Mouse (Mus musculus) ES-E14 (cell line): ENCODE measurements at regions not wholly inside any gene's neighbourhood (a gene's known extent, or its start where the extent isn't known, plus 50 kb on each side); places are given as distances from the start of the nearest gene placed in this dataset.
A peak's percentile ranks its signal among the peaks of the same experiment; 100 is the strongest.
"Not testable (repeated sequence)": the region's sequence is repeated elsewhere in the genome, so short reads cannot be mapped to it uniquely, and the experiment has no call there.

Experiments
- DNase-seq: peaks from one replicate; pipeline ENCODE4 v3.0.0-alpha.2; 2013; ENCODE audit warnings: low read depth, low spot score
- H3K27ac ChIP-seq: 2 replicates; pipeline ENCODE4 v1.5.1; 2012; ENCODE audit warnings: low read depth, mild to moderate bottlenecking, low read length, moderate library complexity, mixed read lengths; ENCODE audit not compliant: poor library complexity, insufficient read depth, severe bottlenecking
- H3K36me3 ChIP-seq: 2 replicates; pipeline ENCODE4 v1.6.1; 2012; ENCODE audit warnings: mild to moderate bottlenecking, low read length, moderate library complexity, mixed read lengths; ENCODE audit not compliant: control insufficient read depth, poor library complexity, insufficient read depth, severe bottlenecking
- H3K4me1 ChIP-seq, 2 experiments: fragments of 150-350 bp in 1 of 2; sonication (generic) in 1 of 2; 2 replicates each; pipeline ENCODE4 v1.6.1; 2012; ENCODE audit warnings: low read length in 2 of 2, mild to moderate bottlenecking in 1 of 2, mixed read lengths in 1 of 2; ENCODE audit not compliant: control insufficient read depth in 2 of 2, insufficient read depth in 2 of 2, poor library complexity in 1 of 2
- H3K4me3 ChIP-seq, 2 experiments: fragments of 150-350 bp in 1 of 2; sonication (generic) in 1 of 2; 2 replicates each; pipeline ENCODE4 v1.5.1; 2012; ENCODE audit warnings: low read length in 2 of 2, low read depth in 1 of 2, mild to moderate bottlenecking in 1 of 2, mixed read lengths in 1 of 2; ENCODE audit not compliant: insufficient read depth in 1 of 2, poor library complexity in 1 of 2, severe bottlenecking in 1 of 2
- H3K9ac ChIP-seq: 2 replicates; pipeline ENCODE4 v1.6.1; 2012; ENCODE audit warnings: low read depth, mild to moderate bottlenecking, low read length, mixed read lengths; ENCODE audit not compliant: poor library complexity, insufficient read depth, severe bottlenecking
- H3K9me3 ChIP-seq: fragments of 150-350 bp; sonication (generic); 2 replicates; pipeline ENCODE4 v1.6.1; 2012; ENCODE audit warnings: low read depth, mild to moderate bottlenecking, low read length; ENCODE audit not compliant: control insufficient read depth, insufficient read depth
- CHD2 ChIP-seq: IDR thresholded peaks from 2 replicates; pipeline ENCODE4 v1.6.1; 2014; ENCODE audit warnings: mild to moderate bottlenecking, low read depth, low read length, inconsistent platforms
- HCFC1 ChIP-seq: IDR thresholded peaks from 2 replicates; pipeline ENCODE4 v1.6.1; 2012; ENCODE audit warnings: low read length, inconsistent platforms, borderline replicate concordance; ENCODE audit not compliant: insufficient read depth
- MAFK ChIP-seq: IDR thresholded peaks from 2 replicates; pipeline ENCODE4 v1.6.1; 2014; ENCODE audit warnings: mild to moderate bottlenecking, low read depth, low read length, inconsistent platforms; ENCODE audit not compliant: insufficient read depth
- ZC3H11A ChIP-seq: IDR thresholded peaks from 2 replicates; pipeline ENCODE4 v1.6.1; 2012; ENCODE audit warnings: low read depth, mild to moderate bottlenecking, inconsistent platforms, low read length, borderline replicate concordance
- ZNF384 ChIP-seq: IDR thresholded peaks from 2 replicates; pipeline ENCODE4 v1.6.1; 2012; ENCODE audit warnings: low read depth, low read length, inconsistent platforms
- in situ Hi-C, 2 experiments: fragments of 600-800 bp; cut with MboI; formaldehyde crosslinking; loops; one replicate each; pipeline ENCODE4 v1.15.1; 2025; ENCODE audit warnings: low sequenced_read_pairs in 2 of 2, inconsistent platforms in 1 of 2; ENCODE audit not compliant: unreplicated experiment in 2 of 2

DNA sequence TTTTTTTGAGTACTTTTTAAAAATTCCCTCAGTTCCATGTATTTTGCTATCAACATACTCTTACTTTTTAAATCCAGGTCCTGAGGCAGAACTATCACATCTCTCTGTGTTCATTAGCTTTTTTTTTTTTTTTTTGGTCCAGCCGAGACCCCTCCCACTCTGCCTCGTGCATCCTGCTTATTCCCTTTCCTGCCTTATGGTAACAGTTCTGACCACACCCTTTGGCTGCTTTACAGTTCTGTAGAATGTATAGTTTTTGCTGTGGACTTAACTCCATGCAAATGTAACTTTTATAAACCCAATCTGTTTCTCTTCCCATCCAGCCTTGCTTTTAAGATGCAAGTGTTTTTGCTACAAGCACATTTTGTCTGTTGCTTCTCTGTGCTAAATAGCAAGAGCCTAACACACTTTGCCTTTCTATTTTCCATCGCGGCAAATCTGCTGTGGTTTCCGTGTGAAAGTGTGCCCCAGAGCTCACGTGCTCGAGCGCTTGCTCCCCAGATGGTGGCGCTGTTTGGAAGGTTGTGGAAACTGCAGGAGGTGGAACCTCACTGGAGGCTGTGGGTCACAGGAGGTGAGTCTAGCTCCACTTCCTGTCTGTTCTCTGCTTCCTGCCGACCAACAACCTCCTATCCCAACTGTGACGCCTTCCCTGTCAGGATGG, 92.3 kb upstream of the Vldlr start:
- DNase-seq, result peak; percentile 35
- no peaks in the 10 kb centered on the region for H3K4me1 ChIP-seq
- no peak overlapping the region for H3K27ac ChIP-seq
- no peak overlapping the region for H3K4me3 ChIP-seq
- H3K9me3 ChIP-seq, result no peaks in the 10 kb centered on the region
- 0 out of 2 replicates have a peak, but pooled peaks have one; percentile 8 for TF ChIP-seq ZNF384
- TF ChIP-seq ZC3H11A, result 0 out of 2 replicates have a peak, but pooled peaks have one; percentile 11
- no peak for TF ChIP-seq HCFC1
- no peak for TF ChIP-seq CHD2
- H3K36me3 ChIP-seq, result no peaks in the 10 kb centered on the region
- H3K9ac ChIP-seq, result no peak overlapping the region
- in situ Hi-C loops, result no loop called here

DNA sequence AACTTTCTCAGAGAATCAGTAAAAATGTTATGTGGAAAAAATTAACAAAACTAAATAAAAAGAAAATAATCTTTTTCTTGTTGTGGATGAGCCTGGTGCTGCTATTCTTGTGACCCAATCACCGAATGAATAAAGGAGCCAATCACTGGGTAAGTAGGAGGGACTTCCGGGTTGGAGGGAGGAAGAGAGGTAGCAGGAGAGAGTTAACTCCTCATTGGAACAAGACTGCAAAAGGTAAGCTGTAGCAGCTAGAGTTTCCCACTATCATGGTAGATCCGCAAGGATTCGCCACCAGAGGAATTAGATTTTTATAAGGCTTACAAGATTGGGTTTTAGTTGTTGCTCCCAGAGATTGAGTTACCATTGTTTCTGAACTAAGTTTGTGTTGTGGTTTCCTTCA, 87.8 kb upstream of the Vldlr start:
- H3K4me1 ChIP-seq, H3K9me3 ChIP-seq, H3K27ac ChIP-seq, DNase-seq, H3K4me3 ChIP-seq, H3K36me3 ChIP-seq, H3K9ac ChIP-seq, in situ Hi-C loops: not testable (repeated sequence)

GRCm38 (mm10) chr19:27134360-27134759, 81.9 kb upstream of the Vldlr start:
- Histone ChIP-seq H3K9ac (no peak overlapping the region), H3K36me3 (no peaks in the 10 kb centered on the region), H3K4me3 (no peak overlapping the region), H3K4me1 (no peaks in the 10 kb centered on the region), H3K27ac (no peak overlapping the region), H3K9me3 (no peaks in the 10 kb centered on the region)
- in situ Hi-C loops, result no loop called here
- no peak for DNase-seq
- TF ChIP-seq MAFK (no peak), ZNF384 (no peak), CHD2 (no peak), ZC3H11A (no peak), HCFC1 (no peak)

DNA sequence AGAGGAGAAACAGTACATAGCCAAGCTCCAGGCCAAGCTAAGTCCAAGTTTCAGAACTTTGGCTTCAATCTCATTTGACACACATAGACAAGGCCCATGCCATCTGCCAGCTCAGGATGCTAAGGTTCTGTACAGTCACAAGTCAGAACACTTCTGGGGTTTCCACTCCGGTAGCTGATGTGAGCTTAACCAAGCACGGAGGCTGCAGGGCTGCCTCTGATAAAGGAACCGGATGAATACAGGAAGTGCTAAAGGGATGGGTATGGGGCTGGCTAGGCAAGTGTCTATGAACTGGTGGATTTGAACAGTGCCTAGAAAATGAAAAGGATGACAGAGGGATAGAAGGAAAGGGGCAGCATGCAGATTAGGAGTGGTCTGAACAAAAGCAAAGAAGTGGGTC, 75.4 kb upstream of the Vldlr start:
- no peak overlapping the region for H3K9ac ChIP-seq
- no peak overlapping the region for H3K27ac ChIP-seq
- no peaks in the 10 kb centered on the region for H3K36me3 ChIP-seq
- TF ChIP-seq HCFC1, result no peak
- TF ChIP-seq MAFK, result no peak
- no peak for TF ChIP-seq ZC3H11A
- no peak for TF ChIP-seq ZNF384
- TF ChIP-seq CHD2, result no peak
- in situ Hi-C loops, result no loop called here
- DNase-seq, result no peak
- no peak overlapping the region for H3K4me3 ChIP-seq
- H3K4me1 ChIP-seq, result no peaks in the 10 kb centered on the region
- H3K9me3 ChIP-seq, result no peaks in the 10 kb centered on the region

DNA sequence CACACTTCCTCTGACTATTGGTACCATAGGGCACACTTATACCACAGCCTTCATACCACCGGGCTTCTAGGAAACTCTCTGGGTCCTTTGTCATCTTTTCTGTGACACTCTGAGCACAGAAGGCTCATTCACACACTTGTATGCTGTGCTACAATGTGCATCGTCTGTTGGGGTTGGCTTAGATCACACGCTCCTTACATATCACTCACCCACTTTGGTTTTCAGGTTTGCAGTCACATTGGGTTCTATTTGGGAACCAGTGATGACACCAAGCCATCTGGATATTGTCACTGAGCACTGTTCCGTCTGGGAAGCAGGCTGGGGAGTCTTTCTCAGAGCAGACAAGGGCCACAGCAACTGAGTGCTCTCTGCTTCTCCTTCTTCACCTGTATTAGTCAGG, 74.1 kb upstream of the Vldlr start:
- Histone ChIP-seq H3K4me3 (no peak overlapping the region), H3K4me1 (no peaks in the 10 kb centered on the region), H3K36me3 (no peaks in the 10 kb centered on the region), H3K27ac (no peak overlapping the region), H3K9me3 (no peaks in the 10 kb centered on the region), H3K9ac (no peak overlapping the region)
- TF ChIP-seq MAFK (no peak), ZC3H11A (no peak), CHD2 (no peak), ZNF384 (no peak), HCFC1 (no peak)
- DNase-seq, result no peak
- in situ Hi-C loops, result no loop called here
